Mouse (Mus musculus) limb, embryonic 11.5 days (tissue): Measurements from ENCODE around the gene Ltf. TPM values are rescaled to one million over a fixed set of nuclear protein-coding genes. Genes with fewer than 3 reads are reported as not detected.

Source experiments
- ATAC-seq: fragments of 200-750 bp; cut with Nextera tagmentation; 2 replicates; pipeline ENCODE4 v1.8.0; 2017; ENCODE audit warnings: low read depth; ENCODE audit not compliant: insufficient number of reproducible peaks, low FRiP score, low TSS enrichment
- DNase-seq: peaks from one replicate; pipeline ENCODE4 v3.0.0-alpha.2; 2015; ENCODE audit warnings: low spot score
- H3K27ac ChIP-seq: fragments of 300-500 bp; sonication (generic); replicated peaks from 2 replicates; pipeline ENCODE4 v1.5.1; 2014; ENCODE audit warnings: low read depth, mild to moderate bottlenecking, low read length
- H3K27me3 ChIP-seq: fragments of 300-500 bp; sonication (generic); 2 replicates; pipeline ENCODE4 v1.6.1; 2014; ENCODE audit warnings: mild to moderate bottlenecking, low read length, mixed read lengths; ENCODE audit not compliant: control insufficient read depth, insufficient read depth
- H3K36me3 ChIP-seq: fragments of 300-500 bp; sonication (generic); 2 replicates; pipeline ENCODE4 v1.6.1; 2014; ENCODE audit warnings: mild to moderate bottlenecking, low read length, moderate library complexity, mixed read lengths; ENCODE audit not compliant: control insufficient read depth, insufficient read depth
- H3K4me1 ChIP-seq: fragments of 300-500 bp; sonication (generic); 2 replicates; pipeline ENCODE4 v1.6.1; 2014; ENCODE audit warnings: low read length, mixed read lengths; ENCODE audit not compliant: control insufficient read depth, insufficient read depth
- H3K4me2 ChIP-seq: fragments of 300-500 bp; sonication (generic); 2 replicates; pipeline ENCODE4 v1.6.1; 2014; ENCODE audit warnings: low read depth, mild to moderate bottlenecking, moderate library complexity; ENCODE audit not compliant: severe bottlenecking
- H3K4me3 ChIP-seq: fragments of 300-500 bp; sonication (generic); 2 replicates; pipeline ENCODE4 v1.5.1; 2014; ENCODE audit warnings: low read depth, low read length
- H3K9ac ChIP-seq: fragments of 300-500 bp; sonication (generic); 2 replicates; pipeline ENCODE4 v1.6.1; 2014; ENCODE audit warnings: mild to moderate bottlenecking, low read length
- H3K9me3 ChIP-seq: fragments of 300-500 bp; sonication (generic); 2 replicates; pipeline ENCODE4 v1.6.1; 2016; ENCODE audit warnings: low read length; ENCODE audit not compliant: control insufficient read depth
- WGBS: fragments of 180-500 bp; shearing (Covaris S2); extraction: QIAGEN DNeasy Blood & Tissue Kit; methylation state at CpG from one replicate; pipeline ENCODE4 v1.1.7; 2014; 5-methylcytosine and 5-hydroxymethylcytosine counted together
- polyA plus RNA-seq: library from polyadenylated mRNA; unstranded; fragments of >200 nt; fragmentation: Nextera tagmentation; extraction: Ambion mirVana; gene quantifications from 2 replicates; pipeline ENCODE4 v1.2.1, GENCODE M21; 2014

Gene Ltf
- polyA plus RNA-seq, 1 experiment from 2014 or later, result 0.16 TPM

DNA sequence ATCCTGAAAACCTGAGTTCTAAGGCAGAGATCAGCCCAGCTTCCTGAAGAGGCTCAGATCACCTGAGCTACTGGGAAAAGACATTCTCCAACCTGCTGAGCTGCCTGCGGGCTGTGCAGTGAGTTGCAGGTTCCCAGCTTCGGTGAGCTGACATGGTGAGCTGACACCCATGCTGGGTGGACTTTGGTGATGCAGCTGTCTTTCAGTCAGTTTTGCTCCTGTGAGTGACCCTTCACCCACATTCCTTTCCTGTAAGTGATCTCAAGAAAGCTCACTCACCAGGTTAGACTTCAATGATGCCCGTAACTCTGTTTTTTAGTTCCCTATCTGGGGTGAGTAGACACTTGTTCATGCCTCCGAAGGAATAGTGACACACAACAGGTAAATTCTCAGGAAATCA lies 66.3 kb downstream of the Ltf start:
- H3K4me3 ChIP-seq, result no peak overlapping the region
- no peak overlapping the region for H3K4me2 ChIP-seq
- WGBS, result 56% methylated on average over 4 of the region's 4 CpGs
- DNase-seq (no peak), ATAC-seq (no peak)
- H3K9me3 ChIP-seq, result no peaks in the 10 kb centered on the region
- H3K27me3 ChIP-seq, result no peaks in the 10 kb centered on the region
- no peak overlapping the region for H3K9ac ChIP-seq
- no peaks in the 10 kb centered on the region for H3K4me1 ChIP-seq
- no peak overlapping the region for H3K27ac ChIP-seq
- no peaks in the 10 kb centered on the region for H3K36me3 ChIP-seq

DNA sequence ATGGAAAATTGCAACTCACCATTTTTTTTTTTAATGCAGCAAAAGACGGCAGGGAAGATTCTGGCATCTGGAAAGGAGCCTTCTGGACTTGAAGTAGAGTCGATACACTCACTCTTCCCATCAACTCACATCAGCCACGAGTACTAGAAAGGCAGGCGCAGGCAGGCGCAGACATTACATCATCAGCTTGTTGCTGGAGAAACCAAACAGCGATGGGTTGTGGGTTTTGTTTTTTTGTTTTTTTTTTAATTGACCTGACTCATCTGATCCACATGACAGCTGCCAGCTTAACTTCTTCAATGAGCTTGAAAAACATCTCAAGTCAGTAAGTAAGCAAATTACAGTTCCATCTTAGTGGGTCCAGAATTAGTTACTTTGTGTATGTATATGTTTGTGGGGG lies 67.1 kb downstream of the Ltf start:
- Histone ChIP-seq H3K27ac (no peak overlapping the region), H3K27me3 (no peaks in the 10 kb centered on the region)
- 72% methylated on average over 6 of the region's 6 CpGs for WGBS

DNA sequence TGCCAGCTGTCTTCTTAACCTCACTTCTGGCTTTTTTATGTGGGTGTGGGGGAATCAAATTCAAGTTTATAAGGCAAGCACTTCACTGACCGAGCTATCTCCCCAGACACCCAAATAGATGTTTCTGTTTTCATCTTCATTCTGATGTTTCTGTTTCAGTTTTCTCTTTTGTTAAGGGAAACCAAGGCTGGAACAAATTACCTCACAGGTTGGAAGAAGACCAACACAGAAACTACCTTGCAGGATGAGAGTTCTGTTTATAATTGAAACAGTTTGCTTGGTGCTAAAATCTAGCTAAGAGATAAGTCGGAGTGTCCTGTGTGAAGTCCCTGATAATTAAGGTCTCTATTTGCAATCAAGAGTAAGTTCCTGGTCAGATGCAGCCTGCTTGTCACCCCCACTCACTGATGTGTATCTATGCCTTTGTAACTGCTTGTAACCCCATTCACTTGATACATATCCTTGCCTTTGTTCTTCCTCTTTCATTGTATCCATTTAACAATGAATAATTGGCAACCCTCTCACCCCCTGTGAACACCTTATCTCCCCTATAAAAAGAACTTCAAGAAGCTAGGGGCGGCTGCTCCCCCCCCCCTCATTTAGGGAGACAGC lies 68.0 kb downstream of the Ltf start:
- no peaks in the 10 kb centered on the region for H3K4me1 ChIP-seq
- H3K27ac ChIP-seq, result no peak overlapping the region
- no peak overlapping the region for H3K9ac ChIP-seq
- no peaks in the 10 kb centered on the region for H3K27me3 ChIP-seq
- no peak overlapping the region for H3K4me3 ChIP-seq
- H3K4me2 ChIP-seq, result no peak overlapping the region
- DNase-seq (no peak), ATAC-seq (no peak)
- WGBS, result 23% methylated on average over 3 of the region's 3 CpGs
- no peaks in the 10 kb centered on the region for H3K36me3 ChIP-seq
- no peaks in the 10 kb centered on the region for H3K9me3 ChIP-seq

More for the DNA sequence above, 67.1 kb downstream of the Ltf start:
- Histone ChIP-seq H3K4me2 (no peak overlapping the region), H3K4me3 (no peak overlapping the region), H3K36me3 (no peaks in the 10 kb centered on the region), H3K4me1 (no peaks in the 10 kb centered on the region), H3K9ac (no peak overlapping the region), H3K9me3 (no peaks in the 10 kb centered on the region)
- DNase-seq, result no peak
- ATAC-seq, result no peak

DNA sequence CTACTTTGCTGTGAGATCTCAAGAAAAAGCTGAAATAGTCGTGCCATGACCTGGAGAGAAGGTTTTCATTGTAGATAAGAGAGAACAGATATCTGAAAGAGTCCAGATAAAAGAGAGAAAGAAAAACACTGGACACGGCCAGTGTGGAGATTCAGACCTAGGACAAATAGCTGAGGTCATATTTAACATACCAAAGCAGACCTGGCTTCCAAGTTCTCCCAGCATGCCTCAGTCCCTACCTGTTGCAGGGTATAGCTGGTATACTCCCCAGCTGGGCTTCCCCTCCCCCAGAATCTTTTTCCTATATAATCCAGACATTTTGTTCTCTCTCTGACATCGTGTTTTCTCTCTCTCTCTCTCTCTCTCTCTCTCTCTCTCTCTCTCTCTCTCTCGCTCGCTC lies 68.9 kb downstream of the Ltf start:
- no peaks in the 10 kb centered on the region for H3K9me3 ChIP-seq
- H3K4me2 ChIP-seq, result no peak overlapping the region
- no peak for DNase-seq
- WGBS, result 11% methylated on average over 5 of the region's 5 CpGs
- no peak overlapping the region for H3K9ac ChIP-seq
- no peak overlapping the region for H3K27ac ChIP-seq
- no peak for ATAC-seq
- H3K4me1 ChIP-seq, result no peaks in the 10 kb centered on the region
- no peaks in the 10 kb centered on the region for H3K27me3 ChIP-seq
- no peaks in the 10 kb centered on the region for H3K36me3 ChIP-seq
- H3K4me3 ChIP-seq, result no peak overlapping the region

DNA sequence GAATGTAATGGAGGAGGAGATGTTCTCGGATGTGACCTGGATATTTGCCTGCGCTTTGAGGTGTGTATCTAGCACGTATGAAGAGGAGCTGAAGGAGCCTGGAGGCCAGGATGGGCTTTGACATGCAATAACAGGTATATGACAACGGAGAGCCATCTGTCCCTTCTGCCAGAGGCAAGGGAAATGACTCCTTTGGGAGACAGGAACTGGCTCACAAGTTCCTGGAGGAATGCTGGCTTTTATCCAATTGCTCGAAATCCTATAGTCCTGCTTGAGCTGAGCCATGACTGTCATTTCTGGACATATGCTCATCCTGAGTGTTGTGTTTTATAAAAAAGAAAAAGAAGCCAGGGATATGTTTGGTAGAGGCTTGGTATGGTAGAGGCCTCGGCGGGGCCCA lies 69.8 kb downstream of the Ltf start:
- 42% methylated on average over 7 of the region's 7 CpGs for WGBS
- Histone ChIP-seq H3K27ac (no peak overlapping the region), H3K36me3 (no peaks in the 10 kb centered on the region), H3K27me3 (no peaks in the 10 kb centered on the region), H3K4me3 (no peak overlapping the region), H3K4me1 (no peaks in the 10 kb centered on the region), H3K9me3 (no peaks in the 10 kb centered on the region), H3K9ac (no peak overlapping the region), H3K4me2 (no peak overlapping the region)
- no peak for ATAC-seq
- no peak for DNase-seq

Other genes starting within 250 kb of the Ltf start
- not detected in 2 replicates for gene Prss42, start 221.1 kb upstream of the Ltf start, polyA plus RNA-seq
- not detected in 2 replicates for gene Prss44, start 205.3 kb upstream of the Ltf start, polyA plus RNA-seq
- gene Prss43, start 192.6 kb upstream of the Ltf start, polyA plus RNA-seq, result not detected in 2 replicates
- gene Prss45, start 184.7 kb upstream of the Ltf start, polyA plus RNA-seq, result not detected in 2 replicates
- not detected in 2 replicates for gene Prss46, start 174.8 kb upstream of the Ltf start, polyA plus RNA-seq
- gene Prss50, start 161.3 kb upstream of the Ltf start, polyA plus RNA-seq, result 0.51 and 0.69 TPM in 2 replicates
- gene Als2cl, start 139.4 kb upstream of the Ltf start, polyA plus RNA-seq, result 1.4 and 1.5 TPM in 2 replicates
- 0.23 and 0.52 TPM in 2 replicates for gene Tmie, start 139.2 kb upstream of the Ltf start, polyA plus RNA-seq
- not detected in 2 replicates for gene Fam240a, start 102.4 kb upstream of the Ltf start, polyA plus RNA-seq
- 0.14 TPM in 1 of 2 replicates, not detected in the other for gene Tdgf1, start 73.1 kb upstream of the Ltf start, polyA plus RNA-seq
- 0.23 and 0.33 TPM in 2 replicates for gene Lrrc2, start 67.7 kb upstream of the Ltf start, polyA plus RNA-seq
- gene Rtp3, start 28.7 kb upstream of the Ltf start, polyA plus RNA-seq, result not detected in 2 replicates
- gene Ccrl2, start 38.2 kb downstream of the Ltf start, polyA plus RNA-seq, result 0.55 and 0.58 TPM in 2 replicates
- gene Lrrfip2, start 98.3 kb downstream of the Ltf start, polyA plus RNA-seq, result 43.9 and 45.5 TPM in 2 replicates